Mouse (Mus musculus): Measurements from ENCODE around the gene Ndufa13. TPM values are rescaled to one million over a fixed set of nuclear protein-coding genes. Genes with fewer than 3 reads are reported as not detected.
A peak's percentile ranks its signal among the peaks of the same experiment; 100 is the strongest.

Gene Ndufa13
- polyA plus RNA-seq, 1 experiment from 2014 or later, result 202 TPM

DNA sequence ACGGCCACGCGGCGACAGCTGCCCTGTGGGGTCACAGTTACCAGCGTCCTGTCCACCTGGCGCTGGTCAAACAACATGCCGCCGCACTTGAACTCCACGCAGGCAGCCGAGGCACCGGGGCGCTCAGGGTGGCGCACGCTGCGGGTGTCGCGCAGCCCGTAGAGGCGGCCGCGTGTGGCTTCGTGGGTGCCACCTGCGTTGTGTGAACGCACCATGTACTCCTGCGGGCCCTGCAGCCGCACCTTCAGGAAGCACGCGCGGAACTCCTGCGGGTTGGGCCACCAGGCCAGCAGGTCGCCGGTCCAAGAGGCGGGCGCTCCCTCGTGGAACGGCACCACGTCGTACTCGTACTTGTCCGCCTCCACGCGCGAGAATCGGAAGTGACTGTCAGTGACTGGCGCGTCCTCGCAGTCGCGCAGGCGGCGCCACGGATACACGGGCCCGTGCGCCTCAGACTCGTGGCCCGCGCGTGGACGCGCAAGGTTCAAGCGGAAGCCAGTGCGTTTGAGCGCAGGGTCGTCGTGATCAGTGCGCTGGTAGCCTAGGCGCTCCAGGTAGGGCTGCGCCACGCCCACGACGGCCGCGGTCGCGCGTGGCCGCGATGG lies 21.0 kb downstream of the Ndufa13 start:
- H3K27me3 ChIP-seq (ENCODE audit: control insufficient read depth, insufficient read depth, low read length), result peaks cover 70% of the 10 kb centered on the region
- H3K9me3 ChIP-seq (ENCODE audit: control insufficient read depth, low read depth, low read length), result no peaks in the 10 kb centered on the region
- ATAC-seq (ENCODE audit: insufficient number of reproducible peaks, insufficient read depth, low FRiP score, low read depth), result 0 out of 2 replicates have a peak, but pooled peaks have one; percentile 1
- H3K4me2 ChIP-seq (replicated peaks; ENCODE audit: low read depth, low read length), result peak overlapping the region; percentile 49
- 21% methylated on average over 79 of the region's 79 CpGs for WGBS
- 0 out of 2 replicates have a peak, but pooled peaks cover 4% of the 10 kb centered on the region for H3K4me1 ChIP-seq (ENCODE audit: control insufficient read depth, insufficient read depth, low read length)
- H3K9ac ChIP-seq (replicated peaks; ENCODE audit: low read depth, low read length), result no peak overlapping the region
- H3K36me3 ChIP-seq (ENCODE audit: control insufficient read depth, insufficient read depth, low read length), result no peaks in the 10 kb centered on the region
- H3K27ac ChIP-seq (ENCODE audit: low read length), result no peak overlapping the region
- H3K4me3 ChIP-seq (ENCODE audit: low read depth, low read length), result peak overlapping the region; percentile 35

DNA sequence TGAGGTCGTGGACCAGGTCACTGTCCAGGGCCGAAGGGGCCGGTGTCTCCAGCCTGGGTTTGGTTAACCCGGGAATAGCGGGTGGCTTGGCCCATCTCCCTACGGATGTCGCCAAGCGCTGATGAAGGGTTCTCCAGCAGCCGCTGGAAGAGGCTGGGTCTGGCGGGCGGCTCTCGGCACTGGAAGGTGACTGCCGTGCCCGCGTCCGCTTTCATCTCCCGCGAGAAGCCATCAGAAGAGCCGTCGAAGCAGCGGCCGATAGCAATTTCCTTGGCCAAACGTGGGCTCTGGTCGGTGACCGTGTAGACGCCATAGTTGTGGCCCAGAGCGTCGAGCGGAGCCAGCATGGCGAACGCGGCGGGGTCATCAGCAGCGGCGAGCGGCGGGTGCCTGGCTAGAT lies 21.5 kb downstream of the Ndufa13 start:
- Histone ChIP-seq H3K4me3 (ENCODE audit: low read depth, low read length) (peak overlapping the region; percentile 35; the same call in 1 of the 2 replicates), H3K9me3 (ENCODE audit: control insufficient read depth, low read depth, low read length) (no peaks in the 10 kb centered on the region), H3K27me3 (ENCODE audit: control insufficient read depth, insufficient read depth, low read length) (peaks cover 66% of the 10 kb centered on the region), H3K36me3 (ENCODE audit: control insufficient read depth, insufficient read depth, low read length) (no peaks in the 10 kb centered on the region), H3K27ac (ENCODE audit: low read length) (no peak overlapping the region), H3K4me1 (ENCODE audit: control insufficient read depth, insufficient read depth, low read length) (0 out of 2 replicates have a peak, but pooled peaks cover 4% of the 10 kb centered on the region), H3K4me2 (replicated peaks; ENCODE audit: low read depth, low read length) (peak overlapping the region; percentile 49), H3K9ac (replicated peaks; ENCODE audit: low read depth, low read length) (no peak overlapping the region)
- 15% methylated on average over 37 of the region's 37 CpGs for WGBS
- no peak for ATAC-seq (ENCODE audit: insufficient number of reproducible peaks, insufficient read depth, low FRiP score, low read depth)

DNA sequence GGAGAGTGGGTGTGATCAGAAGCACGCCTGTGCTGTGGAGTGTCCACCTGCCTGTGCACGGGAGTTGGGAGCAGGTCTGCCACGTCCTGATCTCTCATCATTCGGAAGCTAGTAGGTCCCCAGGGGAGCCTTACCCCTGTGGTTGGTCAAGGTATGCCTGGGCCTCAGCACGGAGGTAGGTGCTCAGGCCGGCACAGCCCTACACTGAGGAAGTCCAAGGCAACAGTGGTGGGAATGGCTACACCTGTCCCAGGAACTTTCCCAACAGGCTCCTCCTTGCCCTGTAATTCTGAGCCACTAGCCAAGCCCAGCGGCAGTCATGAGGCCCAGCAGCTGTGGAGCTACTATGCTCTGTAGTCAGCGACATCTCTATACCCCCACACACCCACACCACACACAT lies 22.7 kb downstream of the Ndufa13 start:
- H3K27ac ChIP-seq (ENCODE audit: low read length), result no peak overlapping the region
- no peak for ATAC-seq (ENCODE audit: insufficient number of reproducible peaks, insufficient read depth, low FRiP score, low read depth)
- H3K4me3 ChIP-seq (ENCODE audit: low read depth, low read length), result no peak overlapping the region
- H3K27me3 ChIP-seq (ENCODE audit: control insufficient read depth, insufficient read depth, low read length), result peaks cover 56% of the 10 kb centered on the region
- H3K36me3 ChIP-seq (ENCODE audit: control insufficient read depth, insufficient read depth, low read length), result no peaks in the 10 kb centered on the region
- no peaks in the 10 kb centered on the region for H3K9me3 ChIP-seq (ENCODE audit: control insufficient read depth, low read depth, low read length)
- 0 out of 2 replicates have a peak, but pooled peaks cover 4% of the 10 kb centered on the region for H3K4me1 ChIP-seq (ENCODE audit: control insufficient read depth, insufficient read depth, low read length)
- H3K4me2 ChIP-seq (replicated peaks; ENCODE audit: low read depth, low read length), result no peak overlapping the region
- WGBS, result 59% methylated on average over 8 of the region's 8 CpGs
- H3K9ac ChIP-seq (replicated peaks; ENCODE audit: low read depth, low read length), result no peak overlapping the region

DNA sequence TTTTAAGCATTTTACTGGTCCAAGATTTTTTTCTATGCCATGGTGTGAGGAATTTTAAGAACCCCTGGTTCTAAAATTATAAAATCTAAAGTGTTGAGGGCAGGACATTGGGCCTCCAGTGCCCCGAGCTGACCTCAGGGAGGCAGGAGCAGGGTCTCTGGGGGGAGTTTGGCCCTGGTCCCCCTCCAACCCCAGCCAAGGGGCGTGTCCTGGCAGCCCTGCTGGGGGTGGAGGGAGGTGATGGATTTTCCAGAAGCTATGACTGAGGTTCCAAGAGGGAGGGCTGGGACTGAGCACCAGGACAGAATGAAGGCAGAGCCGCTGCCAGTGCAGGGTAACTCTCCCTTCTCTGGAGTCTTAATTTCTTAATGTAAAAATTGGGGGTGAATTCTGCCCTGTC lies 24.4 kb downstream of the Ndufa13 start:
- Histone ChIP-seq H3K9me3 (ENCODE audit: control insufficient read depth, low read depth, low read length) (no peaks in the 10 kb centered on the region), H3K27ac (ENCODE audit: low read length) (no peak overlapping the region), H3K4me1 (ENCODE audit: control insufficient read depth, insufficient read depth, low read length) (0 out of 2 replicates have a peak, but pooled peaks cover 4% of the 10 kb centered on the region), H3K36me3 (ENCODE audit: control insufficient read depth, insufficient read depth, low read length) (no peaks in the 10 kb centered on the region), H3K4me3 (ENCODE audit: low read depth, low read length) (no peak overlapping the region), H3K4me2 (replicated peaks; ENCODE audit: low read depth, low read length) (no peak overlapping the region), H3K9ac (replicated peaks; ENCODE audit: low read depth, low read length) (no peak overlapping the region), H3K27me3 (ENCODE audit: control insufficient read depth, insufficient read depth, low read length) (peaks cover 40% of the 10 kb centered on the region)
- no peak for ATAC-seq (ENCODE audit: insufficient number of reproducible peaks, insufficient read depth, low FRiP score, low read depth)
- 63% methylated on average over 3 of the region's 3 CpGs for WGBS

DNA sequence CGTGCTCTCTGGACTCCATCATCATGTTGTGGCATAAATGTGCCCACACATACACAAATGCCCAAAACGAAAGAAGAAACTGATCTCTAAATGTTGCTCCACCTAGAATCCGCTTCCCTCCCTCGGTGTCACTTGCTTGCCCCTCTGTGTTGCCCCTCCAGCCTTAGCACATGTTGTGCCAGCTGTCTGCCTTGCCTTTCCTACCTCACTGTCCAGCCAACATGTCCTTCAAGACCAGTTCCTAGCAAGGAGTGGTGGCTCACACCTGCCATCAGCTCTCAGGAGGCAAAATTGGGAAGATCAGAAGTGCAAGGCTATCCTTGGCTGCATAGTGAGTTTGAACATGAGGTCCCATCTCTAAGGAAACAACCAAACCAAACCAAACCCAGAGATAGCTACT lies 25.0 kb downstream of the Ndufa13 start:
- Histone ChIP-seq H3K4me1 (ENCODE audit: control insufficient read depth, insufficient read depth, low read length) (0 out of 2 replicates have a peak, but pooled peaks cover 3% of the 10 kb centered on the region), H3K4me3 (ENCODE audit: low read depth, low read length) (no peak overlapping the region), H3K4me2 (replicated peaks; ENCODE audit: low read depth, low read length) (no peak overlapping the region), H3K27me3 (ENCODE audit: control insufficient read depth, insufficient read depth, low read length) (peaks cover 34% of the 10 kb centered on the region), H3K9ac (replicated peaks; ENCODE audit: low read depth, low read length) (no peak overlapping the region), H3K9me3 (ENCODE audit: control insufficient read depth, low read depth, low read length) (no peaks in the 10 kb centered on the region), H3K36me3 (ENCODE audit: control insufficient read depth, insufficient read depth, low read length) (no peaks in the 10 kb centered on the region), H3K27ac (ENCODE audit: low read length) (no peak overlapping the region)
- 86% methylated on average over 4 of the region's 4 CpGs for WGBS
- no peak for ATAC-seq (ENCODE audit: insufficient number of reproducible peaks, insufficient read depth, low FRiP score, low read depth)

DNA sequence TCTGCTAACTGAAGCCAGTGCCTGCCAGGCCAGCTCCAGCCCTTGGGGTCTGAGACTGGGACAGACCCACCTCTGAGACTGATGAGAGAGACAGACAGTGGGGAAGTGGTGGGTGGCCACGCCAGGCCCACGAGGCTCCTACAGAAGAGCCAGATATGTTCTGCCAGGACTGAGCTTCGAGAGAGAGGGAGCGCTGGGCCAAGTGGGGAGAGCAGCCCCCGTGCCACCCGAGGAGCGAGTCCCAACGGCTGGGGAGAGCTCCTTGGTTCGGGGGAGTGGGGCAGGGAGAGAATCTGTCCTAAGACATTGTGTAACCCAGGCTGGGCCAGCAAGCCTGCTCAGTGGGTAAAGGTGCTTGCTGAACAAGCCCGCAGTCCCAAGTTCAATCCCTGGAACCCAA lies 25.4 kb downstream of the Ndufa13 start:
- Histone ChIP-seq H3K27me3 (ENCODE audit: control insufficient read depth, insufficient read depth, low read length) (peaks cover 30% of the 10 kb centered on the region), H3K9me3 (ENCODE audit: control insufficient read depth, low read depth, low read length) (no peaks in the 10 kb centered on the region), H3K4me2 (replicated peaks; ENCODE audit: low read depth, low read length) (no peak overlapping the region), H3K9ac (replicated peaks; ENCODE audit: low read depth, low read length) (no peak overlapping the region), H3K4me1 (ENCODE audit: control insufficient read depth, insufficient read depth, low read length) (no peaks in the 10 kb centered on the region), H3K4me3 (ENCODE audit: low read depth, low read length) (no peak overlapping the region), H3K36me3 (ENCODE audit: control insufficient read depth, insufficient read depth, low read length) (no peaks in the 10 kb centered on the region), H3K27ac (ENCODE audit: low read length) (no peak overlapping the region)
- 76% methylated on average over 10 of the region's 10 CpGs for WGBS
- ATAC-seq (ENCODE audit: insufficient number of reproducible peaks, insufficient read depth, low FRiP score, low read depth), result no peak

DNA sequence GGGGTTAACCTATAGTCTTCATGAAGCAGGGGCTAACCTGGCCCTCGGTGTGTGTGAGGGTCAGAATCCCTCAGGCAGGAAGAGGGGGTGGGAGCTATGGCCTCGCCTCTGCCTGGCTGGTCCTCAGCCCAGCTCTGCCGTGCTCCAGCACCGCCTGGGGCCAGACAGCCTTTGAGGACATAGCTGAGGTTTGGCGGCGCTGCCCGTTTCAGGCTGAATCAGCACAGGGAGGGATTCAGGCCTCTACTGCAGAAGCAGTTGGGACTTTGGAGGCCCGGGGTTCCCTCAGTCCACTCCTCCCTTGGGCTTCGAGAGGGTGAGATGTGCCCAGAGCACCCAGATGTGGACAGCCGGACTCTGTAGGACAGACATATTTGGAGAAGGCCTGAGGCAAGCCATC lies 26.3 kb downstream of the Ndufa13 start:
- ATAC-seq (ENCODE audit: insufficient number of reproducible peaks, insufficient read depth, low FRiP score, low read depth), result no peak
- no peak overlapping the region for H3K27ac ChIP-seq (ENCODE audit: low read length)
- no peaks in the 10 kb centered on the region for H3K4me1 ChIP-seq (ENCODE audit: control insufficient read depth, insufficient read depth, low read length)
- H3K9ac ChIP-seq (replicated peaks; ENCODE audit: low read depth, low read length), result no peak overlapping the region
- H3K4me3 ChIP-seq (ENCODE audit: low read depth, low read length), result no peak overlapping the region
- no peak overlapping the region for H3K4me2 ChIP-seq (replicated peaks; ENCODE audit: low read depth, low read length)
- 52% methylated on average over 10 of the region's 10 CpGs for WGBS
- H3K36me3 ChIP-seq (ENCODE audit: control insufficient read depth, insufficient read depth, low read length), result no peaks in the 10 kb centered on the region
- H3K27me3 ChIP-seq (ENCODE audit: control insufficient read depth, insufficient read depth, low read length), result peaks cover 21% of the 10 kb centered on the region
- no peaks in the 10 kb centered on the region for H3K9me3 ChIP-seq (ENCODE audit: control insufficient read depth, low read depth, low read length)

DNA sequence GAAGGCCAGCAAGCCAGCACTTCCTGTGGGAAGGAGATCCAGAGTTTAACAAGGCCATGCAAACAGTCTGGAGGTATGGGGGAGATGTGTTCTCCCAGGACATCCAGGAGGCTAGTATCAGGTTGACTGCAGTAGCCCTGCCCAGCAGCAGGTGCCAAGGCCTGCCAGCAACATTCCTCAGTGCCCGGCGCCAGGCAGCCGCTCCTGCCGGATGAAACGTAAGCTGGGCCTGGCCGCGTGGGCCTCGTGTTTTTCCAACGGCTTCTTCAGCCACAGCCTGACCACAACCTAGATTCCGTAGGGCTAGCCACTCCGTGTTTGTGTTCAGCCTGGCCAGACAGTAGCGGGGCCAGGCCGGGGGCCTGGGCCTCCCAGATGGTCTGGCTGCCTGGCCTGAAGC lies 27.7 kb downstream of the Ndufa13 start:
- peaks cover 9% of the 10 kb centered on the region for H3K27me3 ChIP-seq (ENCODE audit: control insufficient read depth, insufficient read depth, low read length)
- H3K27ac ChIP-seq (ENCODE audit: low read length), result no peak overlapping the region
- no peak overlapping the region for H3K4me2 ChIP-seq (replicated peaks; ENCODE audit: low read depth, low read length)
- H3K4me3 ChIP-seq (ENCODE audit: low read depth, low read length), result no peak overlapping the region
- no peaks in the 10 kb centered on the region for H3K9me3 ChIP-seq (ENCODE audit: control insufficient read depth, low read depth, low read length)
- no peak for ATAC-seq (ENCODE audit: insufficient number of reproducible peaks, insufficient read depth, low FRiP score, low read depth)
- H3K4me1 ChIP-seq (ENCODE audit: control insufficient read depth, insufficient read depth, low read length), result no peaks in the 10 kb centered on the region
- 78% methylated on average over 13 of the region's 13 CpGs for WGBS
- no peak overlapping the region for H3K9ac ChIP-seq (replicated peaks; ENCODE audit: low read depth, low read length)
- H3K36me3 ChIP-seq (ENCODE audit: control insufficient read depth, insufficient read depth, low read length), result no peaks in the 10 kb centered on the region

DNA sequence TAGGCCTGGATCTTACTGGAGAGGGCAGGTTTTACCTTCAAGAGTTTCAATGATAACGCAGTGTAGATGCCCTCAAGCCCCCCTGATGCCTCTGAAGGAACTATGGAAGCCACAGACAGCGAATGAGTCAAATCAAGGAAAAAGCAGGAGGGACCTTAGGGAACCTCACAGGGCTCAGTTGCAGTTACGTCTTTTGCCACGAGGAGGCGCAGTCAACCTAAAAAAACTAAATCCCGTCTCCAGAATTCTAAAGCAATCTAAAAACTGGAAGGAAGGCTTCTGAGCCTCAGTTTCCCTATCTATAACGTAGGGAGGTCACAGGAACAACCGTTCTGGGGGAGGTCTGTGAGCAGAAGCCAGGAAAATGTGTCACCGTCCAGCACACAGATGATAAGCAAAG lies 28.2 kb downstream of the Ndufa13 start:
- H3K4me3 ChIP-seq (ENCODE audit: low read depth, low read length), result no peak overlapping the region
- H3K9ac ChIP-seq (replicated peaks; ENCODE audit: low read depth, low read length), result no peak overlapping the region
- H3K27ac ChIP-seq (ENCODE audit: low read length), result no peak overlapping the region
- no peaks in the 10 kb centered on the region for H3K9me3 ChIP-seq (ENCODE audit: control insufficient read depth, low read depth, low read length)
- no peak overlapping the region for H3K4me2 ChIP-seq (replicated peaks; ENCODE audit: low read depth, low read length)
- H3K36me3 ChIP-seq (ENCODE audit: control insufficient read depth, insufficient read depth, low read length), result no peaks in the 10 kb centered on the region
- H3K27me3 ChIP-seq (ENCODE audit: control insufficient read depth, insufficient read depth, low read length), result peaks cover 4% of the 10 kb centered on the region; the same call in 1 of the 2 replicates
- H3K4me1 ChIP-seq (ENCODE audit: control insufficient read depth, insufficient read depth, low read length), result no peaks in the 10 kb centered on the region
- no peak for ATAC-seq (ENCODE audit: insufficient number of reproducible peaks, insufficient read depth, low FRiP score, low read depth)
- WGBS, result 10% methylated on average over 9 of the region's 9 CpGs

All from stomach, embryonic 14.5 days (tissue).